Mouse (Mus musculus) spleen, adult 2 months (tissue): ENCODE data around the gene D930007J09Rik.

Source experiments
- CTCF ChIP-seq: fragments of 200-500 bp; IDR thresholded peaks from 2 replicates; pipeline ENCODE4 v1.5.1; 2011; ENCODE audit warnings: mild to moderate bottlenecking, inconsistent platforms; ENCODE audit not compliant: insufficient read depth, insufficient read length, insufficient replicate concordance; ENCODE audit errors: extremely low read depth
- POLR2A ChIP-seq: fragments of 200-500 bp; IDR thresholded peaks from 2 replicates; pipeline ENCODE4 v1.6.1; 2011; ENCODE audit warnings: low read depth, low read length, inconsistent platforms

DNA sequence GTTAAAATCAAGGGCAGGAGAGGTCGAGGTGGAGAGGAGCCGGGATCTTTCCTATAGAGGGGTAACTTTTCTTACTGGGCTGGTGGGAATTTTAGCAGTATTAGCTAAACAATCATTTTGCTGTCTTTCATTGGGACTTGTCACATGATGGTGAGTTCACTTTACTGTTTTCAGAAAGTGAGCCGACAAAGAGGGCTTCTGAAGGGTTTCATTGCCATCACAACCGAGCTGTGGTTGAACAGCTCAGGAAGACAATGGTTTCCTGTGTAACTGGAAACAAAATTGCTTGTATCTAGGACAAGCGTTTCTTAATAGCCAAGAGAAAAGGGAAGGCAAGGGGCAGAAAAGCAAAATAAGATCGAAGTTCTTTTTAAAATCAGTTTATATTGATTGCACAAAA lies 30.6 kb upstream of the D930007J09Rik start:
- no peak for TF ChIP-seq POLR2A
- no peak for TF ChIP-seq CTCF
